Mouse (Mus musculus): ENCODE measurements around the gene Opn1sw. TPM values are rescaled to one million over a fixed set of nuclear protein-coding genes. Genes with fewer than 3 reads are reported as not detected.

Gene Opn1sw
- total RNA-seq (2021), result under 1 TPM; 0.13 to 0.32 TPM
- long read RNA-seq, experiment 1, partial matches to known transcripts, result 0 of 1 reads
- long read RNA-seq, experiment 1, other reads (novel, unspliced or antisense), result 1 of 1 reads
- long read RNA-seq, experiment 2, partial matches to known transcripts, result 0 of 2 reads
- long read RNA-seq, experiment 2, other reads (novel, unspliced or antisense), result 2 of 2 reads

DNA sequence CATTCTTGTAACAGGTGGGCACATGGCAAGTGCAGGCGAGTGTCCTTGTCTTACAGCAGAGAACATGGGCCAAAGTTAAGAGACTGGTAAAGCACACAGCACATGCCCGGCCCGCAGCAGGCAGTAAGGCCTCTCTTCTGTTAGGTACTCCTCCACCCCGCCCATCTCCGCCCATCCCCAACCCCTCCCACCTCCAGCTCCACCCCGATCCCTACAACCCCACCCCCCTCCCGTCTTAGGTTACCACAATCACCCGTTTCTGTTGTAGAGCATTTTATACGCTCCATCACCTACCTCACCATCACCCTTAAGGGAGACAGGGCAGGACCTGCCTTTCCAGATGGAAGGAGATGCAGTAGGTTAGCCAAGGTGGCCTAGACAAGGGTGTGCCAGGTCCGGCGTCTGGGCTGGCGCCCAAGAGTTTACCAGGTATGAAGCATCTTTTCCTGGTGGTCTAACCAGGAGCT lies at the start of gene Opn1sw:
Gene Opn1sw (minus strand): TSS at position 417 of the 467 bp plus-strand sequence.
- DNase-seq, result peak; percentile 21

DNA sequence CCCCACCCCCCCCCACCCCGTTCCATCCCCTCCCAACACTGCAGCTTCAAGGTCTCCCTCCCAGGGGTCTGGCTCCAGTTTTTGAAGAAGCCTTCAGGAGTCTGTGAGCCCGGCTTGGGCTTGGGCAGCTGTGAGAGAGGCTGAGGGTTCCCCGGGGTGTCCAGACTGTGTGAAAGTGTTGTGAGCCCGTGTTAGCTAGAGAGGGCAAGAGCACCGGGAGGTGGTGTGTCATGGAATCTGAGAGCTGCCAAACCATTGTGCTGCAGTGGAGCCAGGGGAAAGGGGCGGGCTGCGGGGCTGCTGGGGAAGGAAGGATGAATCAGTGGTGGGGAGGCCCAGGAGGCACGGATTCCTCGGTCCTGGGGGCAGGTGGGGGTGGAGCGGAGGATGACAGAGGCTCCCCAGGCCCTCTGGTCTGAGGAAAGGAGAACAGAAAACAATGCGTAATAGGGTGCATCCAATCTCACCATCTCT lies 48.2 kb upstream of the Opn1sw start:
- peak; percentile 76 for DNase-seq

DNA sequence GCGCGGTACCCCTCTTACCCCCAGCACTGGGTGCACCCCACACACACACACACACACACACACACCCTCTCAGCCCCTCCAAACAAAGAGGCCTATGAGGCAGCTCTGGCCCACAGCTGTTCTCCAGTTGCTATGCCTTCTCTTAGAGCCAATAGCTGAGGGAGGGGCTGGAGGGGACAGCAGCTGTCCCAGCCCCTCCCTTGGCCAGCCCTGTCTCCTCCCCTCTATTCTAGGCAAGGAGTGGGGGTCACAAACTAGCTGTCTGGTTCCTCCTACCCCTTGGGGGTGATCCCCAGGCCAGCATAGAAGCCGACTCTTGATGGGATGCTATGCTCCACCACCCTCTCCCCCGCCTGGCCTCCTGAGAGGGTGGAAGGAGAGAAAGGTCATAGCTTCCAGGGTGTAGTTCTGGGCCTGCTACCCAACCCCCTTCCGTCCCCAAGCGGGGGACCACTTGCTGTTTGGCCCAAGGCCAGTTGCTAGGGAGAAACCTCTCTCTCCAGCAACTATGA lies 47.7 kb upstream of the Opn1sw start:
- peak; percentile 69 for DNase-seq

- peak; percentile 79 for DNase-seq
These were observed 46.8 kb upstream of the Opn1sw start for GRCm38 (mm10) chr6:29434911-29435691.

DNA sequence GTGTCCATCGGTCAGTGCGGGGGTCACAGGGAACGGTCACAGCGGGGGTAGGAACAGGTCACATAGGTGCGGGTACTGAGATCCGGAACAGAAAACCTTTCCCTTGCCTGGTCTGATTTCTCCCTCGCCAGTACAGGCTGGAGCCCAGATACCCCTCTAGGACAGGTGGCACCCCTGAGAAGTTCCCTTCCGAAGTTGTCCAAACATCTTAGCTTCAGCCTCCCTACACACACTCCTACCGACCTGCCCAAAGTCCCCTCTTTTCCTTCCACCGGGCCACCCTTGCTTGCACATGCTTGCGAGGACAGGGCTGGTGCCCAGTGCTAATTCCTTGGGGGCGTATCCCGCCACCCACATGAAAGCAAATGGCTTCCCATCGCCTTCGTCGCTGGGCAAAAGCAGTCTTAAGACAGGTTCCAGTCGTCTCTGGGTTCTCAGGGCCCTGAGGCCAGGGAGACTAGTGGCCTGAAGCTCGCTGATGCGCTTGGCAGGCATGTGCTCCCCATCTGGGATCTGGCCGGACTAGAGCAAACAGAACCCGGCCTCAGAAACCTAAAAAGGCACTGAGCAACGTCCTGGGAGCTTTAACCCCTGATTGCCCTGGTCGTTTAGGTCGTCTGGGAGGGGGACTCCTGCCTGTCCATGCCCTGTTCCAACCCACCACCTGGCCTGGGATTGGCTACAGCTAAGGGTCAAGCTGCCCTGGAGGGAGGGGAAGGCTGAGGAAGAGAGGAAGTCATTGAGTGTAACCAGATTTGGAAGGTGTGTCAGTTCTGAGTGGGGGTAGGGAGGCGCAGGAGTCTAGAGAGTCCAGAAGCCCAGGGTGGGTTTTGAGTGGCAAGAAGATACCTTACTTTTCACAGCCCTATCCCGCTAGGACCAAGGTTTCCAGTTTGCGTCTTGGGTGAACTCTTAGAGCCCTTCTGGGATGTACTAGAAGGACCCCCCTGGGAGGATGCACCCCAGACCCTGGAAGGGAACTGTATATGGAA lies 45.8 kb upstream of the Opn1sw start:
- DNase-seq, result peak; percentile 85

- peak; percentile 71 for DNase-seq
These were observed 45.0 kb upstream of the Opn1sw start, which contains the start of gene Flnc for GRCm38 (mm10) chr6:29433038-29433803. Flnc (plus strand) TSS chr6:29433256.

DNA sequence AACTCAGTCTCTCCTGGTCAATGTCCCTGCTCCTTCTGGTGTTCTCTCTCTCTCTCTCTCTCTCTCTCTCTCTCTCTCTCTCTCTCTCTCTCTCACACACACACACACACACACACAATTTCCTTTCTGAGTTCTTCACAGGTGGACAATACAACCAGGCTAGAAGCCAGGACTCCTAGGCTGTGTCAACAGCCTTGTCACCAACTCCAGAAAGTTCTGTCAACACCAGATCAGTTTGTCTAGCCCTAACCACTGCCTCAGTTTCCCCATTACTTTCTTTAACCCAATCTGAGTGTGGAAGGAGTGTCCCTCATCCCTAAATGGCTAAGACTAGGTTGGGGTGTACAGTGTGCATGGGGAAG lies 44.4 kb upstream of the Opn1sw start:
- no peak for DNase-seq

GRCm38 (mm10) chr6:29432156-29432555 lies 43.9 kb upstream of the Opn1sw start:
- DNase-seq, result peak; percentile 48

- DNase-seq, result peak; percentile 75
These were observed 43.2 kb upstream of the Opn1sw start for GRCm38 (mm10) chr6:29431473-29431872.

DNA sequence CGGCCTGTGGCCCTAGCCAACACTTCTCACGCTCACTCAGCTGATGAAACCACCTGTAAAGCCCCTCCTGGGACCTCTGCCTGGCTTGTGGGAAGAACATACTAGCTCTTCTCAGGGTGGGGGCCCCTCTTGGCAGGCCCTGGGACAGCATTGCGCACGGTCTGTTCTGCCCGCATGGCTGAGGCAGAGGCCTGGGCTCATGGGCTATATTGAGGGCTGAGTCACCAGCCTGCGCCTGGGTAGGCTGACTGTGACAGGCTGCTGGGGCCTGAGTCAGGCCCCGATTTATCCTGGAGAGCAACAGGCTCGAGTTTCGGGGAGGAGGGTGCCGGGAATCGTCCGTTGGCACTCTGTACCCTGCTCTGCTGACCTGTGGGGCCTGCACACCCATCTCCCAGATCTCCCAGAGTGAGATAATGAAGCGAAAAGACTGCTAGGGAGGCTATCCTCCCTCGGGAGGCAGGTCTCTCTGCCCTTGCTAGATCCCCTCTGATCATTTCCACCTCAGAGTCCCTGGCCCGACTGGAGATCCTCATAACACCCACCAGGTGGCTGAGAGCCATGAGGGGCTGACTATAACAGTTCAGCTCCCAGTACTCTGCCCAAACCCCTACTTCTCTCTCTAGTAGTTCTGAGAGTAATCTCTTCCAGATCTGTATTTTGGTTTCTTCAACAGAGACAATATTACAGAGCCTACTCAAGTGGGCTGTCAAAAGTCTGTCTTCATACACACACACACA lies 42.6 kb upstream of the Opn1sw start:
- peak; percentile 83 for DNase-seq

GRCm38 (mm10) chr6:29428171-29428570 lies 39.9 kb upstream of the Opn1sw start:
- DNase-seq, result no peak

- DNase-seq, result no peak
These were observed 38.1 kb upstream of the Opn1sw start for GRCm38 (mm10) chr6:29426331-29426730.

GRCm38 (mm10) chr6:29425118-29425517 lies 36.9 kb upstream of the Opn1sw start:
- no peak for DNase-seq

DNA sequence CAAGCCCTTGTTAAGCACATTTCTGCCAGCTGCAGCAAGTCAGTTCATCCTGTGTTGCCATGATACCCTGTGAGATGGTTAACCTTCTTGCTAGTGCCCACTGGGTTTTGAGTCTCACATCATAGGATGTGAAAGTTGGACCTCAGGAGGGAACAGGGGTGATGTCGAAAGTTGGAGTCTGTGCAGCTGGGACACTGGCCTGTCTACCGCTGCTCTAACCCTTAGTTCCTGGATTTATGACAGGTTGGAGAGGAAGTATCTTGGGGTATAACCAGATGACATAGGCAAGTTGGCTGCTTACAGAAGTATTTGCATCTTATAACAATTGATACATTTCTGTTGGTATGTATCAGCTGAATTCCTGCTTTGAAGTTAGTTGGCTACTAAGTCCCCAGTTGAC lies 32.3 kb upstream of the Opn1sw start:
- DNase-seq, result no peak

DNA sequence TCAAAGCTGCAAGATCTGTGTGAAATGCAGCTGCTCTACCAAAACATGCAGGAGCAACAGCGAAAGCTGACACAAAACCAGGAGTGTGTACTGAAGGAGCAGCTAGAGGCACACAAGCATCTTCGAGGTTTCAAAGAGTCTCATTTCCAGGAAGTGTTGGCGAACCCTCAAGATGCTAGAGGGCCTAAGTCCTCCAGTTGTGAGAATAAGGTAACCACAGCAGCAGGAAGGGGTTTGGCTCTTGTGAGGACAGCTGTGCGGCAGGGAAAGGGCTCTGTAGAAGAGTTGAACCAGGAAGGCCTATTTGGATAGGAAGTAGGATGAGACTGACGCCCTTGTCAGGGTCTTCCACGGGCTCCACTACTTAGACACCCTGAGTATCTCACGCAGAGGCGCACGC lies 27.2 kb upstream of the Opn1sw start:
- DNase-seq, result no peak

DNA sequence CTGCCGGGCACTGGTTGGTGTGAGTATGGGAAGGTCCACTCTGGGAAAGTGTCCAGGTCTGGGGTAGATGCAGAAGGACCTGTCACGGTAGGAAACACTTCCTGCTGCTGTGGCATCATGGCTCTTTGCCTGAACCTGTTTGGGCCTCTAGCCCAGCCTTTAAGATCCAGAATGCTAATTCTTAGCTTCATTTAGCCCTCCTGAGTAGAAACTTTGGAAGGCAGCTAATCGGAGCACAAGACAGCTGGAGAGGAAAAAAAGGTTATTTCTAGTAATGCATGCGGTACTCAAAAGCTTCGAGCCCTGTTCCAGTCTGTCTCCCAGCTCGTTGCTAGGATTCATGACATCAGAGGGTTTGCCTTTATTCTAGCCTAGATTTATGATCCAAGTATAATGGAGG lies 18.1 kb upstream of the Opn1sw start:
- DNase-seq, result no peak

DNA sequence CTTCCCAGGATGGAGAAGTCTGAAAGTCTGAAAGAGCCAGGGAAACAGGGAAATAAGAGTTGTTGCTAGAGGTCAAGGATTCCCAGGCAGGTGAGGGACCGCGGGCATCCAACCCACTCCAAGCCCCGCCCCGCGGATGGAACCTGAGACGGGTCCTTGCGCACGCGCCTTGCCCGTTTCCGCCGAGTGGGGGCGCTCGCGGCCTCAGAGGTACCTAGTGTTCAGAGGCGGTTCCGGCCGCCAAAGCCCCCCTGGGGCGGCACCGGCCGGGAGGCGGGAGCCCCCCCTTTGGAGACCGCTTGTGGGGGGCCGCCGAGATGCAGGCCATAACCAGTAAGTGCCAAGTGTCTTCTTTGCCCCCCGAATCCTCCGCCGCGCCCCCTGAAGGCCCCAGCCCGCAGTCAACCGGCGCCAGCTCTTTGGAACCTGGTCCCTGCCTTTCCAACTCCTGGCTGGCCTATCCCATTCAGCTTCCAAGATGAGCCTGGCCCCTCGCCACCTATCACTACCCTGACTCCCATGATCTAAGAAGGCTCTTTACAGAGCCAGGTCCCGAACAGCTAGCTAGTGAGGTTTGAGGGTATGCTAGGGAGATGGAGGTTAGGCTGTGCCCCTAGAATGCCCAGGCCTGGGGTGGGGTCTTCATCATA lies 14.6 kb upstream of the Opn1sw start:
- no peak for DNase-seq

DNA sequence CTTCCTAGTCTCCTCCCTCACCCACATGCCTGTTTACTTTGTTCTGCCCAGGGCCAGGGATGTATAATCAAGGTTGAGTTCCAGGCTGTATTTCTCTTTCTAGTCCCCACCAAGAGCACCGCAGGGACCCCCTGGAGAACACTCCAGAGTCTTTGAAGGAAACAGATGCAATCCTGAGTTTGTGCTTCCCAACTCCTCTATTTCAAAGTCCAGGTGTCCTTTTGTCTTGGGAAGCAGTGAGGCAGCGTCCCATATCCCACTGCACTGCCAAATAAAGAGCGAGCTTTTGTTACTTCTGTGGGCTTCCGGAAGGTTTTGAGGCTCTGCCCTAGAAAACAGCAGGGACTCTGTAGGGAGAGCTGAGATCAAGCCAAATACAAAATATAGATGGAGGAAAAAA lies 11.6 kb upstream of the Opn1sw start:
- DNase-seq, result no peak

DNA sequence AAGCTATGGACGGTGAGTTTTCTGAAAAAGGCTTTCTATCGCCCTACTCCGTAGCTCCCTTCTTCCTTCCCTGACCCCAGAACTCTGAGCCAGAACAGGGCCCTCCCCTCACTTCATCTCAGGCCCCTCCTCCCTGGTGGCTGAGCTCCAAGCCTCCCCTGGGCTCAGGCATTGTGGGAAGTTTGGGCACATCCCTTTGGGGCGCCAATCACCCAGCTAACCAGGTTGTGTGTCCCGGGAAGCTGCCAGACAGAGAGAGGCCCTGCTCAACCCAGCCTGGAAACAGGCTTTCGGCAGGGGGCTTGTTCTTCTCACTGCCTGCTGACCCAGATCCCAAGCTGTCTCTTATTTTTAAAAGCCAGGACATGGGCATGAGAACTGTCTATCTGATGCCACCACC lies 9.3 kb upstream of the Opn1sw start:
- DNase-seq, result no peak

All from gastrocnemius, postnatal 25 days (tissue).